Mouse (Mus musculus): ENCODE measurements around the gene Ccdc40. TPM values are rescaled to one million over a fixed set of nuclear protein-coding genes. Genes with fewer than 3 reads are reported as not detected.

Gene Ccdc40
- polyA plus RNA-seq, 1 experiment from 2014 or later, result 9.3 TPM

GRCm38 (mm10) chr11:119306762-119307657 is 78.6 kb downstream of the Ccdc40 start:
- no peak for DNase-seq (ENCODE audit: low spot score)
- Histone ChIP-seq H3K4me3 (peak overlapping the region; percentile 10; the same call in 1 of the 2 replicates), H3K36me3 (no peaks in the 10 kb centered on the region), H3K9me3 (no peaks in the 10 kb centered on the region), H3K27me3 (ENCODE audit: insufficient read depth, poor library complexity, severe bottlenecking) (peaks cover 27% of the 10 kb centered on the region), H3K27ac (peak overlapping the region; percentile 87), H3K4me1 (peaks cover 44% of the 10 kb centered on the region)
- 46% methylated on average over 13 of the region's 13 CpGs for WGBS

GRCm38 (mm10) chr11:119307658-119307867 is 79.2 kb downstream of the Ccdc40 start, which contains the start of gene Card14:
Gene Card14, plus strand, starts transcription at chr11:119307768.
- no peak for DNase-seq (ENCODE audit: low spot score)
- H3K36me3 ChIP-seq, result no peaks in the 10 kb centered on the region
- WGBS, result 54% methylated on average over 1 of the region's 1 CpGs
- H3K4me3 ChIP-seq, result peak within 1 kb of the TSS; percentile 10; the same call in 1 of the 2 replicates
- H3K27me3 ChIP-seq (ENCODE audit: insufficient read depth, poor library complexity, severe bottlenecking), result peaks cover 27% of the 10 kb centered on the region
- no peaks in the 10 kb centered on the region for H3K9me3 ChIP-seq
- peak within 1 kb of the TSS; percentile 87 for H3K27ac ChIP-seq
- H3K4me1 ChIP-seq, result peaks cover 44% of the 10 kb centered on the region

- Histone ChIP-seq H3K27ac (peak overlapping the region; percentile 87), H3K4me3 (peak overlapping the region; percentile 10; the same call in 1 of the 2 replicates), H3K9me3 (no peaks in the 10 kb centered on the region), H3K27me3 (ENCODE audit: insufficient read depth, poor library complexity, severe bottlenecking) (peaks cover 27% of the 10 kb centered on the region), H3K36me3 (no peaks in the 10 kb centered on the region), H3K4me1 (peaks cover 44% of the 10 kb centered on the region)
- 24% methylated on average over 11 of the region's 11 CpGs for WGBS
- DNase-seq (ENCODE audit: low spot score), result no peak
Observed at GRCm38 (mm10) chr11:119307916-119308315, 79.5 kb downstream of the Ccdc40 start.

- DNase-seq (ENCODE audit: low spot score), result no peak
- no peaks in the 10 kb centered on the region for H3K36me3 ChIP-seq
- no peak overlapping the region for H3K4me3 ChIP-seq
- H3K27ac ChIP-seq, result no peak overlapping the region
- H3K27me3 ChIP-seq (ENCODE audit: insufficient read depth, poor library complexity, severe bottlenecking), result peaks cover 18% of the 10 kb centered on the region; the same call in 1 of the 2 replicates
- peaks cover 44% of the 10 kb centered on the region for H3K4me1 ChIP-seq
- no peaks in the 10 kb centered on the region for H3K9me3 ChIP-seq
- 15% methylated on average over 10 of the region's 10 CpGs for WGBS
Observed at GRCm38 (mm10) chr11:119310621-119311020, 82.2 kb downstream of the Ccdc40 start.

- H3K27me3 ChIP-seq (ENCODE audit: insufficient read depth, poor library complexity, severe bottlenecking), result peaks cover 18% of the 10 kb centered on the region; the same call in 1 of the 2 replicates
- WGBS, result 75% methylated on average over 17 of the region's 17 CpGs
- DNase-seq (ENCODE audit: low spot score), result no peak
- H3K27ac ChIP-seq, result no peak overlapping the region
- H3K36me3 ChIP-seq, result no peaks in the 10 kb centered on the region
- no peaks in the 10 kb centered on the region for H3K9me3 ChIP-seq
- H3K4me1 ChIP-seq, result peaks cover 20% of the 10 kb centered on the region; the same call in 1 of the 2 replicates
- H3K4me3 ChIP-seq, result no peak overlapping the region
Observed at GRCm38 (mm10) chr11:119314252-119314936, 86.0 kb downstream of the Ccdc40 start.

Other genes starting within 250 kb of the Ccdc40 start
- not detected in 2 replicates for gene Enpp7, start 240.4 kb upstream of the Ccdc40 start, polyA plus RNA-seq (2016; fragmentation: Nextera tagmentation; extraction: Ambion mirVana)
- gene Cbx2, start 205.6 kb upstream of the Ccdc40 start, polyA plus RNA-seq (2016; fragmentation: Nextera tagmentation; extraction: Ambion mirVana), result 37.4 and 56.0 TPM in 2 replicates
- gene Cbx8, start 187.6 kb upstream of the Ccdc40 start, polyA plus RNA-seq (2016; fragmentation: Nextera tagmentation; extraction: Ambion mirVana), result 9.1 and 9.7 TPM in 2 replicates
- 8.9 and 9.0 TPM in 2 replicates for gene Cbx4, start 142.4 kb upstream of the Ccdc40 start, polyA plus RNA-seq (2016; fragmentation: Nextera tagmentation; extraction: Ambion mirVana)
- gene Tbc1d16, start 73 bp upstream of the Ccdc40 start, polyA plus RNA-seq (2016; fragmentation: Nextera tagmentation; extraction: Ambion mirVana), result 7.4 and 8.6 TPM in 2 replicates
- gene Gaa, start 39.3 kb downstream of the Ccdc40 start, polyA plus RNA-seq (2016; fragmentation: Nextera tagmentation; extraction: Ambion mirVana), result 57.3 and 97.3 TPM in 2 replicates
- gene Eif4a3, start 71.5 kb downstream of the Ccdc40 start, polyA plus RNA-seq (2016; fragmentation: Nextera tagmentation; extraction: Ambion mirVana), result 366 and 405 TPM in 2 replicates
- gene Card14, start 79.2 kb downstream of the Ccdc40 start, polyA plus RNA-seq (2016; fragmentation: Nextera tagmentation; extraction: Ambion mirVana), result 0.24 and 0.48 TPM in 2 replicates
- gene Sgsh, start 127.0 kb downstream of the Ccdc40 start, polyA plus RNA-seq (2016; fragmentation: Nextera tagmentation; extraction: Ambion mirVana), result 7.1 and 7.9 TPM in 2 replicates
- gene Slc26a11, start 127.0 kb downstream of the Ccdc40 start, polyA plus RNA-seq (2016; fragmentation: Nextera tagmentation; extraction: Ambion mirVana), result 10.8 and 11.2 TPM in 2 replicates
- gene Rnf213, start 164.5 kb downstream of the Ccdc40 start, polyA plus RNA-seq (2016; fragmentation: Nextera tagmentation; extraction: Ambion mirVana), result 7.5 and 9.5 TPM in 2 replicates

All from heart, embryonic 10.5 days (tissue).